In the genomic region with DNA sequence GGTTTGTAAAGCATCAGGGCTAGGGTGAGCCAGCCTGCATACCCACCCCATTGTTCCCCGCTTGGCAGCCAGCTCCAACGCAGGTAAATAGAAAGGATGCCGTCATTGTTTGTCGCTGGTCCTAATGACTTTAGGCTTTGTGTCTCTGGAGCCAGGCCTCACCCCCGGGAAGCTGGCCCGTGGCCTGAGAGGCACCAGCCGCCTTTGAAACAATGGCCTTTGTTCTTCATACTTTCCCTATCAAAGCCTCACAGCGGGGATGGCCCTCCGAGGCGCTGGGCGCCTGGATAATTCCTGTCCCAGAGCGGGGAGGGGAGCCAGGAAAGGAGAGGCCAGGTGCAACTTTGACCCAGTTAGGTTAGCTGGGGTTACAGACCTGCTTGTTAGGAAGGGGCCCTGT, we compare ENCODE assay signal across 9 mouse cellular contexts.
DNase-seq lines count a peak whose midpoint lies in the region; ATAC-seq lines count a peak whose summit lies in the region.
"Had no signal": no experiment of that assay in that cellular context is flagged by ENCODE, and none has a peak within 500 bp of the region (broad histone marks: within the 10 kb centered on the region; RNA-seq: fewer than 3 reads in every experiment).

No protein-coding gene starts in this region.

- no peaks in the 10 kb centered on the region for H3K36me3 ChIP-seq in midbrain, embryonic 13.5 days
- H3K36me3 ChIP-seq: neural tube, embryonic 13.5 days had no signal

- no peak overlapping the region for H3K27ac ChIP-seq in midbrain, embryonic 13.5 days
- H3K27ac ChIP-seq: neural tube, embryonic 13.5 days had no signal

- H3K4me3 ChIP-seq in midbrain, embryonic 13.5 days (replicated peaks): no peak overlapping the region
- H3K4me3 ChIP-seq: neural tube, embryonic 13.5 days had no signal

- WGBS in midbrain, embryonic 13.5 days: under 1% methylated on average over 12 of the region's 12 CpGs

- no peak overlapping the region for H3K9ac ChIP-seq in midbrain, embryonic 13.5 days (replicated peaks)
- H3K9ac ChIP-seq: neural tube, embryonic 13.5 days had no signal

- peak; percentile 4 to 55 for DNase-seq in layer of hippocampus, adult 18-20 months (ENCODE audit: low spot score in 2 of 2)
- no peak for DNase-seq in layer of hippocampus, postnatal 14 days (ENCODE audit: low spot score in 2 of 2)
- DNase-seq in brain, adult 2 months (ENCODE audit: low read depth, low spot score): peak; percentile 89
- DNase-seq in frontal cortex, postnatal 36 days (ENCODE audit: low spot score in 2 of 2): peak; percentile 7 to 14
- DNase-seq in kidney, postnatal 25 days: peak; percentile 49 to 80
- no peak for DNase-seq in spleen, adult 12 weeks (ENCODE audit: low spot score)

- H3K27me3 ChIP-seq in midbrain, embryonic 13.5 days: peaks cover 19% of the 10 kb centered on the region; the same call in 1 of the 2 replicates

- peaks cover 10% of the 10 kb centered on the region for H3K4me1 ChIP-seq in midbrain, embryonic 13.5 days (replicated peaks)

- no peak for ATAC-seq in midbrain, embryonic 13.5 days
- no peak for ATAC-seq in monocyte, adult 5-6 weeks (replicated peaks; ENCODE audit: insufficient number of reproducible peaks, low FRiP score, low TSS enrichment, poor library complexity, severe bottlenecking)

- H3K4me2 ChIP-seq in midbrain, embryonic 13.5 days (replicated peaks): peak overlapping the region; percentile 13; the same call in 1 of the 2 replicates
- H3K4me2 ChIP-seq: neural tube, embryonic 13.5 days had no signal

- H3K9me3 ChIP-seq in midbrain, embryonic 13.5 days: no peaks in the 10 kb centered on the region
- H3K9me3 ChIP-seq: neural tube, embryonic 13.5 days had no signal

Comparison
In these comparisons a context has a peak if more than half of its experiments do, and no peak if none do; other contexts are left out.
1. DNase-seq: peak in layer of hippocampus, adult 18-20 months (2 of 2), brain, adult 2 months (single experiment), frontal cortex, postnatal 36 days (2 of 2) and kidney, postnatal 25 days (2 of 2); none in layer of hippocampus, postnatal 14 days (0 of 2) and spleen, adult 12 weeks (single experiment).